Mouse (Mus musculus) E14TG2a.4 (cell line): Measurements from ENCODE around the gene Tgfbr3.

Experiments used
- CTCF ChIP-seq: conservative IDR thresholded peaks from 2 replicates; pipeline ENCODE4 v1.5.1; 2014; ENCODE audit warnings: low read length
- POU5F1 ChIP-seq: IDR thresholded peaks from 2 replicates; pipeline ENCODE4 v1.6.1; 2014; ENCODE audit warnings: low read length, borderline replicate concordance

DNA sequence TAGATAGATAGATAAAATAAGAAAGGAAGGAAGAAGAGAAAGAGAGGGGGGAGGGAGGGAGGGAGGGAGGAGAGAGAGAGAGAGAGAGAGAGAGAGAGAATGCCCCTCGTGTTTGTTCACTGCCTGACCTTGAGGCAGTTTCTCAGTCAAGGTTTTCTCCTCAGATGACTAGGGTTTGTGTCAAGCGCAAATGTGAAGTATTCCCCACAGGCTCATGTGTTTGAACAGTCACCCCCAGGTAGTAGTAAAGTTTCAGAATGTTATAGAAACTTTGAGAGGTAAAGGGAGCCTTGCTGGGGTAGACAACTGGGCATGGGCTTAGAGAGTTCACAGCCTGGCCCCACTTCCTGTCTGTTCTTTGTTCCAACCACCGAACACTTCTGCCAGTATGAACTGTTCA, 103.2 kb downstream of the Tgfbr3 start:
- no peak for TF ChIP-seq CTCF
- TF ChIP-seq POU5F1 = no peak
